Mouse (Mus musculus): Measurements from ENCODE around the gene Gcnt7. TPM values are rescaled to one million over a fixed set of nuclear protein-coding genes. Genes with fewer than 3 reads are reported as not detected.

Gcnt7 gene
- polyA plus RNA-seq, 1 experiment from 2014 or later: 2.8 TPM

GRCm38 (mm10) chr2:172481654-172482385 lies 23.4 kb upstream of the Gcnt7 start:
- H3K4me3 ChIP-seq (replicated peaks; ENCODE audit: low read length): no peak overlapping the region
- H3K27me3 ChIP-seq (replicated peaks; ENCODE audit: control insufficient read depth, insufficient read depth, low read length): peaks cover 3% of the 10 kb centered on the region; the same call in 1 of the 2 replicates
- 91% methylated on average over 16 of the region's 16 CpGs for WGBS
- H3K36me3 ChIP-seq (ENCODE audit: control insufficient read depth, insufficient read depth): no peaks in the 10 kb centered on the region
- no peak overlapping the region for H3K27ac ChIP-seq (ENCODE audit: low read length)
- H3K4me2 ChIP-seq (ENCODE audit: low read length): no peak overlapping the region
- H3K4me1 ChIP-seq (replicated peaks; ENCODE audit: control insufficient read depth, insufficient read depth, low read length): peaks cover 3% of the 10 kb centered on the region; the same call in 1 of the 2 replicates
- no peaks in the 10 kb centered on the region for H3K9me3 ChIP-seq (ENCODE audit: control insufficient read depth, low read length)
- no peak overlapping the region for H3K9ac ChIP-seq (replicated peaks; ENCODE audit: low read depth, low read length)
- no peak for ATAC-seq

GRCm38 (mm10) chr2:172480296-172480695 lies 21.9 kb upstream of the Gcnt7 start:
- peaks cover 3% of the 10 kb centered on the region; the same call in 1 of the 2 replicates for H3K4me1 ChIP-seq (replicated peaks; ENCODE audit: control insufficient read depth, insufficient read depth, low read length)
- no peaks in the 10 kb centered on the region for H3K9me3 ChIP-seq (ENCODE audit: control insufficient read depth, low read length)
- H3K27me3 ChIP-seq (replicated peaks; ENCODE audit: control insufficient read depth, insufficient read depth, low read length): peaks cover 3% of the 10 kb centered on the region; the same call in 1 of the 2 replicates
- no peak overlapping the region for H3K4me3 ChIP-seq (replicated peaks; ENCODE audit: low read length)
- H3K9ac ChIP-seq (replicated peaks; ENCODE audit: low read depth, low read length): no peak overlapping the region
- ATAC-seq: no peak
- WGBS: 71% methylated on average over 7 of the region's 7 CpGs
- H3K4me2 ChIP-seq (ENCODE audit: low read length): no peak overlapping the region
- H3K27ac ChIP-seq (ENCODE audit: low read length): no peak overlapping the region
- no peaks in the 10 kb centered on the region for H3K36me3 ChIP-seq (ENCODE audit: control insufficient read depth, insufficient read depth)

GRCm38 (mm10) chr2:172477860-172478259 lies 19.5 kb upstream of the Gcnt7 start:
- Histone ChIP-seq H3K4me3 (replicated peaks; ENCODE audit: low read length) (no peak overlapping the region), H3K27ac (ENCODE audit: low read length) (no peak overlapping the region), H3K4me2 (ENCODE audit: low read length) (no peak overlapping the region), H3K4me1 (replicated peaks; ENCODE audit: control insufficient read depth, insufficient read depth, low read length) (no peaks in the 10 kb centered on the region), H3K9me3 (ENCODE audit: control insufficient read depth, low read length) (no peaks in the 10 kb centered on the region), H3K27me3 (replicated peaks; ENCODE audit: control insufficient read depth, insufficient read depth, low read length) (peaks cover 3% of the 10 kb centered on the region; the same call in 1 of the 2 replicates), H3K36me3 (ENCODE audit: control insufficient read depth, insufficient read depth) (no peaks in the 10 kb centered on the region), H3K9ac (replicated peaks; ENCODE audit: low read depth, low read length) (no peak overlapping the region)
- 2% methylated on average over 2 of the region's 2 CpGs for WGBS
- peak; percentile 62 for ATAC-seq

- Histone ChIP-seq H3K36me3 (ENCODE audit: control insufficient read depth, insufficient read depth) (no peaks in the 10 kb centered on the region), H3K27ac (ENCODE audit: low read length) (no peak overlapping the region), H3K27me3 (replicated peaks; ENCODE audit: control insufficient read depth, insufficient read depth, low read length) (peaks cover 3% of the 10 kb centered on the region; the same call in 1 of the 2 replicates), H3K4me1 (replicated peaks; ENCODE audit: control insufficient read depth, insufficient read depth, low read length) (no peaks in the 10 kb centered on the region), H3K9me3 (ENCODE audit: control insufficient read depth, low read length) (no peaks in the 10 kb centered on the region), H3K9ac (replicated peaks; ENCODE audit: low read depth, low read length) (no peak overlapping the region), H3K4me2 (ENCODE audit: low read length) (no peak overlapping the region), H3K4me3 (replicated peaks; ENCODE audit: low read length) (no peak overlapping the region)
- ATAC-seq: no peak
- WGBS: 49% methylated on average over 3 of the region's 3 CpGs
Observed at GRCm38 (mm10) chr2:172477350-172477749, 19.0 kb upstream of the Gcnt7 start.

GRCm38 (mm10) chr2:172476707-172477260 lies 18.4 kb upstream of the Gcnt7 start:
- H3K4me3 ChIP-seq (replicated peaks; ENCODE audit: low read length): no peak overlapping the region
- H3K9ac ChIP-seq (replicated peaks; ENCODE audit: low read depth, low read length): no peak overlapping the region
- H3K36me3 ChIP-seq (ENCODE audit: control insufficient read depth, insufficient read depth): no peaks in the 10 kb centered on the region
- H3K4me2 ChIP-seq (ENCODE audit: low read length): no peak overlapping the region
- no peaks in the 10 kb centered on the region for H3K9me3 ChIP-seq (ENCODE audit: control insufficient read depth, low read length)
- no peak for ATAC-seq
- H3K27me3 ChIP-seq (replicated peaks; ENCODE audit: control insufficient read depth, insufficient read depth, low read length): peaks cover 3% of the 10 kb centered on the region; the same call in 1 of the 2 replicates
- H3K4me1 ChIP-seq (replicated peaks; ENCODE audit: control insufficient read depth, insufficient read depth, low read length): no peaks in the 10 kb centered on the region
- 43% methylated on average over 10 of the region's 10 CpGs for WGBS
- no peak overlapping the region for H3K27ac ChIP-seq (ENCODE audit: low read length)

GRCm38 (mm10) chr2:172474970-172475369 lies 16.6 kb upstream of the Gcnt7 start:
- Histone ChIP-seq H3K36me3 (ENCODE audit: control insufficient read depth, insufficient read depth) (peaks cover under 1% of the 10 kb centered on the region; the same call in 1 of the 2 replicates), H3K4me2 (ENCODE audit: low read length) (no peak overlapping the region), H3K4me1 (replicated peaks; ENCODE audit: control insufficient read depth, insufficient read depth, low read length) (no peaks in the 10 kb centered on the region), H3K4me3 (replicated peaks; ENCODE audit: low read length) (no peak overlapping the region), H3K27me3 (replicated peaks; ENCODE audit: control insufficient read depth, insufficient read depth, low read length) (no peaks in the 10 kb centered on the region), H3K9ac (replicated peaks; ENCODE audit: low read depth, low read length) (no peak overlapping the region), H3K27ac (ENCODE audit: low read length) (no peak overlapping the region), H3K9me3 (ENCODE audit: control insufficient read depth, low read length) (no peaks in the 10 kb centered on the region)
- WGBS: 29% methylated on average over 6 of the region's 6 CpGs
- ATAC-seq: no peak

- no peak overlapping the region for H3K27ac ChIP-seq (ENCODE audit: low read length)
- 39% methylated on average over 8 of the region's 8 CpGs for WGBS
Observed at GRCm38 (mm10) chr2:172473591-172473990, 15.2 kb upstream of the Gcnt7 start.

GRCm38 (mm10) chr2:172472318-172472717 lies 13.9 kb upstream of the Gcnt7 start, which contains the start of gene Fam209:
TSS of gene Fam209 (plus strand) at chr2:172472520.
- Histone ChIP-seq H3K4me3 (replicated peaks; ENCODE audit: low read length) (no peak within 1 kb of the TSS), H3K4me2 (ENCODE audit: low read length) (no peak within 1 kb of the TSS), H3K4me1 (replicated peaks; ENCODE audit: control insufficient read depth, insufficient read depth, low read length) (peaks cover 14% of the 10 kb centered on the region), H3K27ac (ENCODE audit: low read length) (no peak within 1 kb of the TSS), H3K9ac (replicated peaks; ENCODE audit: low read depth, low read length) (no peak within 1 kb of the TSS), H3K36me3 (ENCODE audit: control insufficient read depth, insufficient read depth) (peaks cover 6% of the 10 kb centered on the region), H3K27me3 (replicated peaks; ENCODE audit: control insufficient read depth, insufficient read depth, low read length) (no peaks in the 10 kb centered on the region), H3K9me3 (ENCODE audit: control insufficient read depth, low read length) (no peaks in the 10 kb centered on the region)
- no peak for ATAC-seq
- WGBS: 73% methylated on average over 11 of the region's 11 CpGs

More at GRCm38 (mm10) chr2:172473591-172473990, 15.2 kb upstream of the Gcnt7 start:
- Histone ChIP-seq H3K9me3 (ENCODE audit: control insufficient read depth, low read length) (no peaks in the 10 kb centered on the region), H3K36me3 (ENCODE audit: control insufficient read depth, insufficient read depth) (peaks cover 3% of the 10 kb centered on the region), H3K4me3 (replicated peaks; ENCODE audit: low read length) (no peak overlapping the region), H3K4me2 (ENCODE audit: low read length) (no peak overlapping the region), H3K9ac (replicated peaks; ENCODE audit: low read depth, low read length) (no peak overlapping the region), H3K4me1 (replicated peaks; ENCODE audit: control insufficient read depth, insufficient read depth, low read length) (peaks cover 2% of the 10 kb centered on the region; the same call in 1 of the 2 replicates), H3K27me3 (replicated peaks; ENCODE audit: control insufficient read depth, insufficient read depth, low read length) (no peaks in the 10 kb centered on the region)
- ATAC-seq: no peak

- Histone ChIP-seq H3K27ac (ENCODE audit: low read length) (peak overlapping the region; percentile 58; the same call in 1 of the 2 replicates), H3K4me2 (ENCODE audit: low read length) (no peak overlapping the region), H3K36me3 (ENCODE audit: control insufficient read depth, insufficient read depth) (peaks cover 13% of the 10 kb centered on the region), H3K9ac (replicated peaks; ENCODE audit: low read depth, low read length) (no peak overlapping the region), H3K4me1 (replicated peaks; ENCODE audit: control insufficient read depth, insufficient read depth, low read length) (peaks cover 14% of the 10 kb centered on the region), H3K9me3 (ENCODE audit: control insufficient read depth, low read length) (no peaks in the 10 kb centered on the region), H3K4me3 (replicated peaks; ENCODE audit: low read length) (no peak overlapping the region), H3K27me3 (replicated peaks; ENCODE audit: control insufficient read depth, insufficient read depth, low read length) (no peaks in the 10 kb centered on the region)
- 43% methylated on average over 11 of the region's 11 CpGs for WGBS
- peak; percentile 83 for ATAC-seq
Observed at GRCm38 (mm10) chr2:172468346-172468819, 10.0 kb upstream of the Gcnt7 start.

Measured in forebrain, embryonic 16.5 days (tissue).